In genomic region chr6:116228785-116229525, GRCm38 (mm10) we compare ENCODE assay signal across 7 mouse cellular contexts. TPM values are rescaled to one million over a fixed set of nuclear protein-coding genes. Genes with fewer than 3 reads are reported as not detected.
DNase-seq lines count a peak whose midpoint lies in the region; TF ChIP-seq lines count a peak whose summit lies in the region.

No protein-coding gene starts in this region.

- H3K4me1 ChIP-seq in ES-E14 (ENCODE audit: control insufficient read depth in 2 of 2, insufficient read depth in 2 of 2, low read length in 2 of 2, poor library complexity in 1 of 2), result no peaks in the 10 kb centered on the region

- H3K36me3 ChIP-seq in ES-E14 (ENCODE audit: control insufficient read depth, insufficient read depth, low read length, poor library complexity, severe bottlenecking), result peaks cover 42% of the 10 kb centered on the region

- H3K9me3 ChIP-seq in ES-E14 (ENCODE audit: control insufficient read depth, insufficient read depth, low read depth, low read length), result peaks cover 2% of the 10 kb centered on the region; the same call in 1 of the 2 replicates

- H3K9ac ChIP-seq in ES-E14 (ENCODE audit: insufficient read depth, low read depth, low read length, poor library complexity, severe bottlenecking), result no peak overlapping the region

- in situ Hi-C loops in ES-E14 (cut with MboI; ENCODE audit: low sequenced_read_pairs in 2 of 2, unreplicated experiment in 2 of 2), result no loop called here

- peak; percentile 47 for DNase-seq in ES-E14 (ENCODE audit: low read depth, low spot score)
- peak; percentile 76 for DNase-seq in adrenal gland, adult 2 months
- DNase-seq in embryo, embryonic 11 days, result peak; percentile 76
- peak; percentile 37 to 56 for DNase-seq in heart, adult 9 months (ENCODE audit: low spot score in 2 of 2)
- peak; percentile 45 to 78 for DNase-seq in layer of hippocampus, postnatal 25 days (ENCODE audit: extremely low spot score in 1 of 2, low spot score in 1 of 2)
- peak; percentile 80 for DNase-seq in lung, postnatal 36 days
- peak; percentile 26 for DNase-seq in skeletal muscle tissue, adult 2 months (ENCODE audit: low read depth, low spot score)

- H3K4me3 ChIP-seq in ES-E14 (ENCODE audit: insufficient read depth in 1 of 2, low read depth in 1 of 2, low read length in 2 of 2, poor library complexity in 1 of 2, severe bottlenecking in 1 of 2), result no peak overlapping the region

- no peak overlapping the region for H3K27ac ChIP-seq in ES-E14 (ENCODE audit: insufficient read depth, low read depth, low read length, poor library complexity, severe bottlenecking)

TF ChIP-seq in ES-E14, 5 proteins besides CTCF, POLR2A, EP300 and RAD21:
- TF ChIP-seq HCFC1 (IDR thresholded peaks at IDR 0.05; ENCODE audit: borderline replicate concordance, insufficient read depth, low read length) (no peak), ZC3H11A (IDR thresholded peaks at IDR 0.05; ENCODE audit: borderline replicate concordance, low read depth, low read length) (no peak), MAFK (IDR thresholded peaks at IDR 0.05; ENCODE audit: insufficient read depth, low read depth, low read length) (no peak), CHD2 (IDR thresholded peaks at IDR 0.05; ENCODE audit: low read depth, low read length) (no peak), ZNF384 (IDR thresholded peaks at IDR 0.05; ENCODE audit: low read depth, low read length) (no peak)

RNA-seq across cellular contexts. Expression of gene Washc2, which starts 21.1 kb away (rescaled TPM):
- 70.6 and 92.9 TPM in 2 replicates for total RNA-seq in ES-E14 (2012; rRNA removed)
- 10 to 100 TPM; 44.2 to 45.8 TPM for total RNA-seq in adrenal gland, adult 2 months (2021)
- polyA plus RNA-seq in adrenal gland, adult 2 months (2012; rRNA removed), result 44.6 and 51.4 TPM in 2 replicates
- total RNA-seq in layer of hippocampus, postnatal 25 days (2021), result 10 to 100 TPM; 91.0 to 95.7 TPM

RNA-seq across cellular contexts. Expression of gene Zfand4, which starts 35.1 kb away (rescaled TPM):
- 0.79 and 1.2 TPM in 2 replicates for total RNA-seq in ES-E14 (2012; rRNA removed)
- 1 to 10 TPM in 1 of 2 experiments, under 1 TPM in 1; 0.93 to 1.7 TPM for total RNA-seq in adrenal gland, adult 2 months (2021)
- 0.12 and 0.21 TPM in 2 replicates for polyA plus RNA-seq in adrenal gland, adult 2 months (2012; rRNA removed)
- total RNA-seq in layer of hippocampus, postnatal 25 days (2021), result 1 to 10 TPM; 6.7 to 7.2 TPM

RNA-seq across cellular contexts. Expression of gene Tmcc1, which starts 35.7 kb away (rescaled TPM):
- 29.2 and 29.3 TPM in 2 replicates for total RNA-seq in ES-E14 (2012; rRNA removed)
- total RNA-seq in adrenal gland, adult 2 months (2021), result 10 to 100 TPM; 20.7 to 24.1 TPM
- 4.0 and 4.3 TPM in 2 replicates for polyA plus RNA-seq in adrenal gland, adult 2 months (2012; rRNA removed)
- 10 to 100 TPM; 80.1 to 81.7 TPM for total RNA-seq in layer of hippocampus, postnatal 25 days (2021)

Comparison
In these comparisons a context has a peak if more than half of its experiments do, and no peak if none do; other contexts are left out.
1. DNase-seq: peak in every context shown above with its lines; median percentile 80 in lung, postnatal 36 days; 76 in adrenal gland, adult 2 months; 76 in embryo, embryonic 11 days; 62 in layer of hippocampus, postnatal 25 days; 47 in ES-E14; 46 in heart, adult 9 months; 26 in skeletal muscle tissue, adult 2 months.